Mouse (Mus musculus): ENCODE measurements around the gene Fam107b. TPM values are rescaled to one million over a fixed set of nuclear protein-coding genes. Genes with fewer than 3 reads are reported as not detected.

Gene Fam107b
- total RNA-seq (2023): 100 to 1,000 TPM; 303 to 318 TPM

DNA sequence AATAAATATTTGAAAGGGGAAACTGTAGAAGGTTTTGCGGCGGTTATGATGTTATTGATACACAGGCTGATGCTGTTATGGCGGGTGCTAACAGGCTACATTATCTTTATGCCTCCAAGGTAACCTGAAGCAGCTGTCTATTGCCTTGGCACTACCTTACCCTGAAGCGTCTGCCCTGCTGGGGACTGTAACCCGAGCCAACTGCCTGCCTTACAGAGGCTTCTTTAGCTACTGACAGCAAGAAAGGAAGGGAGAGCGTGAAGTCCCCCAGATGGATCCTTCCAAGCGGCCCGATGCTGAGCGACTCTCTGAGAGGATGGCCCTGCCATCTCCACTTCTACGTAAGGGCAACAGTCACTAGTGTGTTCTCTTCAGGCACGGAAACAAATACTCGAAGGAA lies at the start of gene Fam107b:
Fam107b (plus strand) TSS at position 303 of the 400 bp plus-strand sequence.

Other genes starting within 250 kb of the Fam107b start
- 1 to 10 TPM; 1.1 to 1.5 TPM for gene Rpp38, start 237.8 kb upstream of the Fam107b start, total RNA-seq (2023)
- not detected for gene Acbd7, start 234.3 kb upstream of the Fam107b start, total RNA-seq (2023)
- not detected for gene Olah, start 173.3 kb upstream of the Fam107b start, total RNA-seq (2023)
- 1 to 10 TPM in 1 of 2 experiments, not detected in 1; 1.1 TPM for gene Meig1, start 147.8 kb upstream of the Fam107b start, total RNA-seq (2023)
- 10 to 100 TPM; 38.6 to 43.9 TPM for gene Dclre1c, start 146.4 kb upstream of the Fam107b start, total RNA-seq (2023)
- gene Suv39h2, start 95.5 kb upstream of the Fam107b start, total RNA-seq (2023): 1 to 10 TPM; 2.0 to 3.5 TPM
- 10 to 100 TPM; 18.9 to 19.8 TPM for gene Gm45902, start 57.7 kb upstream of the Fam107b start, total RNA-seq (2023)
- gene Hspa14, start 57.7 kb upstream of the Fam107b start, total RNA-seq (2023): 10 to 100 TPM; 89.6 to 90.6 TPM
- gene Cdnf, start 57.5 kb upstream of the Fam107b start, total RNA-seq (2023): under 1 TPM; 0.49 to 0.99 TPM

Data from neutrophil, adult 59 days (primary cell).